Mouse (Mus musculus) gastrocnemius, adult 18-20 months (tissue): ENCODE data around the gene Uchl1. TPM values are rescaled to one million over a fixed set of nuclear protein-coding genes. Genes with fewer than 3 reads are reported as not detected.
A peak's percentile ranks its signal among the peaks of the same experiment; 100 is the strongest.

ENCODE experiments used
- DNase-seq: peaks from one replicate; pipeline ENCODE4 v3.0.0; 2021; ENCODE audit warnings: low spot score
- total RNA-seq, 2 experiments: library from RNA; stranded (reverse); gene quantifications; 2 replicates each; pipeline ENCODE4 v1.2.3; 2021

Uchl1 gene
- total RNA-seq, 2 experiments from 2014 or later, result 2.4 to 8.8 TPM

- no peak for DNase-seq
Observed at GRCm38 (mm10) chr5:66703317-66704004, 27.6 kb downstream of the Uchl1 start.

GRCm38 (mm10) chr5:66707859-66708258, 32.0 kb downstream of the Uchl1 start:
- no peak for DNase-seq

DNA sequence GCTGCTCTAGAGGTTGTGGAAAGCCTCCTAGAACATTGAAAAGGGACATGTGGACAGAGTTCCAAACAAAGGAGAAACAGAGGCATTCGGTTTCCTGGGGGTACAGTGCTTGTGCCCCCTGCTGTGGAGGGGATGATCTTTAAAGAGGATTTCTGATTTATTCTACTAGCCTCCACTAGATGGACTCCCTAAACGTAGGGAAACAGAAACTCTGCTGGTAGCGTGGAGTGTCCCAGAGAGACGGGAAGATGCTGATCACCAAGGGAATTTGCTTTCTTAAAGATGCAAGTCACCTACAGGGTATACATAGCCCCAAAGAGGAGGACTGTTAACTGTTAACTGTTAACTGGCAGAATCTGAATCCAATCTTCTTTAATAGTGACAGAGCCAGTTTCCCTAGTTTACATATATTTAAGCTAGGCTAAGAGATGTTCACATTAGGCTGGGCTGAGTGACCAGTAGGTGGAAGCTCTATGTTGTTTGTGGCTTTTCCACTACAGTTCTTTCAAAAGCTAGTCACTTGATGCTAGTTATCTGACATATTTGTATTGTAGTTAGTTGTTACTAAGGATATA, 34.6 kb downstream of the Uchl1 start:
- DNase-seq, result no peak

- DNase-seq, result peak; percentile 47
Observed at GRCm38 (mm10) chr5:66712801-66713200, 36.9 kb downstream of the Uchl1 start.

- DNase-seq, result no peak
Observed at GRCm38 (mm10) chr5:66715498-66715931, 39.6 kb downstream of the Uchl1 start.

- no peak for DNase-seq
Observed at GRCm38 (mm10) chr5:66717931-66718330, 42.0 kb downstream of the Uchl1 start.

DNA sequence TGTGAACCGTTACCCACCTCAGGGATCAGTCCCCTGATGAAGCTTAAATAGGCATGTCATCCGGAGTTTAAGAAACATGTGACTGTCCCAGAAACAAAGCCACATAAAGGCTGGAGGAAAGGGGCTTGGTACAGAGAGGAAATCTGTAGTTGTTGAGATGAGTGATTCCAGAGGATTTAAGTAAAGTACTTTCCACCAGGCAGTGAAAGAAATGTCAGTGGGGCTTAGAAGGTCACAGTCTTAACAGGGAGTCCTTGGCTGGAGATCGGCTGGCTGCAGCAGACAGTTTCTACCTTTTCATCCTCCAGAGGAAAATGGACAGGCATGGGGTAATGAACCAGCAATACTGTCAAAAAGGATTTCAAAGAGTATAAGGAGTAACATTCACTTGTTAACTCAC, 42.5 kb downstream of the Uchl1 start:
- DNase-seq, result no peak

- DNase-seq, result no peak
Observed at GRCm38 (mm10) chr5:66718880-66719279, 43.0 kb downstream of the Uchl1 start.

DNA sequence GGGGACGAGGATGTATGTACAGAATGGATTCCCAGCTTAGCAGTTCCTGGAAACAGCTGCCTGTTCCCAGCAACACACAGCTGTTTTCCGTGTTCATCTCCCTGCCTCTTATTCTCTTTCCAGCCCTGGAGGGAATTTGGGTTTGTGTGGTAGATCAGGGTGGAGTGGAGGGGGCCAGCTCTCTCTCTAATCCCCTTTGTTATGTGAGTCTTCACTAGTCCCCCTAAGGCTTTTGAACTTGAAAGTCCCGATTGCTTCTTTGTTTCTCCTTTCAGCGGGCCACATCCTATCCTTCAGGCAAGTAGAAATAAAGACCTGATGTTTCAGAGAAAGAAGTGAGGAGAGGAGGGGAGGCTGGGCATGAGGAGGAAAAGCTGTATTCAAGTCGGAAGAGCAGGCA, 45.0 kb downstream of the Uchl1 start:
- DNase-seq, result no peak

GRCm38 (mm10) chr5:66722586-66722985, 46.7 kb downstream of the Uchl1 start:
- DNase-seq, result no peak

GRCm38 (mm10) chr5:66723037-66723436, 47.1 kb downstream of the Uchl1 start:
- no peak for DNase-seq

- DNase-seq, result no peak
Observed at GRCm38 (mm10) chr5:66723626-66724025, 47.7 kb downstream of the Uchl1 start.

- DNase-seq, result no peak
Observed at GRCm38 (mm10) chr5:66729306-66729705, 53.4 kb downstream of the Uchl1 start.

DNA sequence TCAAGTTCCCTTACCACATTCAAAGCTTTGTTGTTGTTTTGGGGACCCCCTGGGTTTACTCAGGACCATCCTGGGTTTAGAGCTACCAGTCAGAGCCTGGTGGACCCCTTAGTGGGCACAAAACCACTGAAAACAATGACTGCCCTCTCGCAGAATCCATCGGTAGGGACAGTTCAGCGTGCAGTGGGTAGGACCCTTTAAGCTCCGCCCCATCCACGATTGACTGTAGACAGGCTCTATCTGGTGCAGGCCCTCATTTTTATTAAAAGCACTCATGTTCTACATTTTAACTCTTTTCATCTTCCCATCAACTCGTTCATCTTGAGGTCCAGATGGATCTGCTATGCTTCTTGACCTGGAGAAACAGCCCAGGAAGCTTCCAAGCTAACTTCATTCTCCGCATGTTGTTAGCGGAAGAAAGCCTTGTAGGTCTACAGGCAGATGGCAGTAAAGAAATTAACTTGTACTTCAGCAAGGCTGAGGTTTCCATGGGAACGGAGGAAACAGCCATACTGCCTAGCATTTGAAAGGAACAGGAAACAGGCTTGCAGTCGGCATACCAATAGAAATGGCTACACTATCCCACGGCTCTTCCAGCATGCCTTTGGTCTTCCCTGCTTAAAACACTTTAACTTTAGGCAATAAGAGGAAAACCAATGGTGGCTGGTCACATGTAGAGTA, 54.9 kb downstream of the Uchl1 start:
- DNase-seq, result no peak

DNA sequence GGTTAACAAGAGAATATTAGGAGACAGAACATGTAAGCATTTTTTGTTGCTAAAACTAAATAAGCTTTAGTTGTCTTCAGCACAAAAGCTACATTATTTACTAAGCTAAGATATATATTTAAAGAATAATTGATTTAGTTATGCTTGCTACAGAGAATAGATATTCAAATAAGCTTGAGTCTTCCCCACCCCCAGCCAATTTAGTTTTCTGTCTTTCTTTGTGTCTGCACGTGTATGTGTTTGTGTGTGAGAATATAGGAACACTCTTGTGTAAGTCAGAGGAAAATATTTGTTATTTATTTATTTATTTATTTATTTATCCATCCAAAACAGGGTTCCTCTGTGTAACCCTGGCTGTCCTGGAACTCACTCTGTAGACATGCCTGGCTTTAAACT, 55.4 kb downstream of the Uchl1 start:
- DNase-seq, result no peak

DNA sequence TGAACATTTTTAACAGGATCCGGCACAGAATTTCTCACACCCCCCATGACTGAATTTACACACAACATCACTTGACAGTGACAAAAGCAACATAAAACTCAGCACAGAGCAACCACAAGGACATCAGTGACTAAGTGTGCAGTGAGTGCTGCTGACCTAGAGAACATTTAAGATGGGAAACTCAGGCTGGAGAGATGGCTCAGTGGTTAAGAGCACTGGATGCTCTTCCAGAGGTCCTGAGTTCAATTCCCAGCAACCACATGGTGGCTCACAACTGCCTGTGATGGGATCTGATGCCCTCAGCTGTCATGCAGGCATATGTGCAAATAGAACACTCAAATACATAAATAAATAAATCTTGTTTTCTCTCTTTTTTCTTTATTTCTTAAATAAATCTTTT, 57.7 kb downstream of the Uchl1 start:
- DNase-seq, result no peak

Other genes starting within 250 kb of the Uchl1 start
- 10 to 100 TPM; 37.4 to 40.4 TPM for gene Apbb2, start 57.3 kb upstream of the Uchl1 start, total RNA-seq
- gene Limch1, start 69.7 kb downstream of the Uchl1 start, total RNA-seq, result 100 to 1,000 TPM; 111 to 119 TPM